Mouse (Mus musculus) right cerebral cortex, postnatal 36 days (tissue): ENCODE data around the gene Lgals9.

Experiments
- DNase-seq, 2 experiments: peaks; one replicate each; pipeline ENCODE4 v3.0.0; 2022; ENCODE audit warnings: low spot score in 2 of 2, mixed read lengths in 1 of 2

The Lgals9 gene

GRCm38 (mm10) chr11:78976731-78977510 is 7.8 kb downstream of the Lgals9 start:
- DNase-seq: no peak

- no peak for DNase-seq
Observed at GRCm38 (mm10) chr11:78973381-78974150, 11.2 kb downstream of the Lgals9 start.

GRCm38 (mm10) chr11:78972811-78973351 is 11.9 kb downstream of the Lgals9 start:
- no peak for DNase-seq

- DNase-seq: no peak
Observed at GRCm38 (mm10) chr11:78972328-78972727, 12.4 kb downstream of the Lgals9 start.

GRCm38 (mm10) chr11:78971746-78972145 is 13.0 kb downstream of the Lgals9 start:
- DNase-seq: no peak

- no peak for DNase-seq
Observed at GRCm38 (mm10) chr11:78971096-78971495, 13.7 kb downstream of the Lgals9 start.

GRCm38 (mm10) chr11:78968121-78968520 is 16.6 kb downstream of the Lgals9 start:
- DNase-seq: no peak

GRCm38 (mm10) chr11:78967371-78967770 is 17.4 kb downstream of the Lgals9 start:
- DNase-seq: no peak

GRCm38 (mm10) chr11:78961221-78961620 is 23.5 kb downstream of the Lgals9 start:
- DNase-seq: no peak

- no peak for DNase-seq
Observed at GRCm38 (mm10) chr11:78959841-78960520, 24.8 kb downstream of the Lgals9 start.

- DNase-seq: no peak
Observed at GRCm38 (mm10) chr11:78959367-78959766, 25.4 kb downstream of the Lgals9 start.

- DNase-seq: peak; percentile 66 to 69
Observed at GRCm38 (mm10) chr11:78956260-78956659, 28.5 kb downstream of the Lgals9 start.

- DNase-seq: no peak
Observed at GRCm38 (mm10) chr11:78952467-78952866, 32.3 kb downstream of the Lgals9 start.

GRCm38 (mm10) chr11:78950365-78950764 is 34.4 kb downstream of the Lgals9 start:
- no peak for DNase-seq

- DNase-seq: no peak
Observed at GRCm38 (mm10) chr11:78943083-78943482, 41.7 kb downstream of the Lgals9 start.

GRCm38 (mm10) chr11:78935178-78935577 is 49.6 kb downstream of the Lgals9 start:
- no peak for DNase-seq

- no peak for DNase-seq
Observed at GRCm38 (mm10) chr11:78934727-78935126, 50.0 kb downstream of the Lgals9 start.

GRCm38 (mm10) chr11:78934307-78934706 is 50.4 kb downstream of the Lgals9 start:
- no peak for DNase-seq

GRCm38 (mm10) chr11:78929345-78929744 is 55.4 kb downstream of the Lgals9 start:
- peak in 1 of 2 experiments; percentile 6 for DNase-seq

GRCm38 (mm10) chr11:78924916-78925315 is 59.8 kb downstream of the Lgals9 start:
- no peak for DNase-seq

GRCm38 (mm10) chr11:78924111-78924510 is 60.6 kb downstream of the Lgals9 start:
- no peak for DNase-seq
